Mouse (Mus musculus): ENCODE measurements at regions not wholly inside any gene's neighbourhood (a gene's known extent, or its start where the extent isn't known, plus 50 kb on each side); places are given as distances from the start of the nearest gene placed in this dataset.
A peak's percentile ranks its signal among the peaks of the same experiment; 100 is the strongest.

DNA sequence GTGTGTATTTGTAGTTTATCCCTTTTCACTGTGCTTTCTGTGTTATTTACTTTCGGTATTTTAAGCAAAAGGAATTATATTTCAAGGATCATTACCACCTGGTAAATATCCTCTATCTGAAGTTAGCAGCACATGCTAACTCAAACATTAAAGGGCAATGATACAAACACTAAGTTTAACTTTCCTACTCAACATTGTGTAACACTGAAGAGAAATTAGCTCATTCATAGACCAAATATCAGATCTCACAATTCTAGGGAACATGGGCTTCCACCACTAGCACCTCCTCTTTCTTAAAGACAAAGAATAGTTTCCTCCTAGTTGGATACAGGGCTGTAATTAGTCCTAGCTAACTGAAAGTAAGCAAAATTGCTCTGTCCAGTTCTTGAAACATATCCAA is 377.4 kb downstream of the Kcnj2 start:
- no peak for DNase-seq (ENCODE audit: low spot score in 2 of 2)

DNA sequence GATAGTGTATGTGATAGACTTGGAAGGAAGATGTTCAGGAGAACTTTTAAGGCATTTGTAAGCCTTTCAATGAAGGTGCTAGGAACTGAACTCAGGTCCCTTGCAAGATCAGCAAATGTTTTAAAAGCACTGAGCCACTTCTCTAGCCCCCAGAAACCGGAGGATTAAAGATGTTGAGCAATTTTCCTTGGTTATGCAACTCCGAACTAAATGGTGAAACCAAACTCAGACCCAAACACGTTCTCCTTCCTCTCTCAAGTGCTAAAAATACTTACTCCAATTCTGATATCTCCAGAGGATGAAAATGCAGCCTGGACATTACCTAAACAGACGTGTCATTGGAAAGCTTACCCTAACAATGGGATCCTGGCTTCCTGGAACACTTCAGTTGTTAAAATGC is 378.8 kb downstream of the Kcnj2 start:
- DNase-seq (ENCODE audit: low spot score in 2 of 2): peak in 1 of 2 experiments; percentile 3

DNA sequence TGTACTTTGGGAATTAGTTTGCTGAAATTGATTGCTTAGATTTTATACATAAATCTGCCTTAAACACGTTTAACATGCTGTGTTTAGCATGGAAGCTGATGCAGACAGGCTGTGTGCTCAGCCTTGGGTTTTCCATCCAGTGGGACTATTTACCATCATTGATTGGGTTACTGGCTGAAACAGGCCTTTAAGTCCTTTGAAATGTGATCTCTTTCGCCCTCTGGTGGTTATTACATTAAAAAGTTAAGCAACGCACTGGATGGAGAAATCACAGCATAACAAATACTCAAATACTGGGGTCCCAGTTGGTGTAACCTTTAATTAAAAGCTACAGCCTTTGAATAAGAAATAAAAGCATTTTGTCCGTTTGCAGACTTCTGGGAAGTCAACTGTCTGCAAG is 379.8 kb downstream of the Kcnj2 start:
- no peak for DNase-seq (ENCODE audit: low spot score in 2 of 2)

GRCm38 (mm10) chr11:111450811-111451494 is 385.0 kb downstream of the Kcnj2 start:
- DNase-seq (ENCODE audit: low spot score in 2 of 2): no peak

- DNase-seq (ENCODE audit: low spot score in 2 of 2): no peak
Measured at GRCm38 (mm10) chr11:111460046-111460445, 394.1 kb downstream of the Kcnj2 start.

- no peak for DNase-seq (ENCODE audit: low spot score in 2 of 2)
Measured at GRCm38 (mm10) chr11:111484981-111485380, 419.0 kb downstream of the Kcnj2 start.

- DNase-seq (ENCODE audit: low spot score in 2 of 2): no peak
Measured at GRCm38 (mm10) chr11:111512471-111512870, 446.5 kb downstream of the Kcnj2 start.

- no peak for DNase-seq (ENCODE audit: low spot score in 2 of 2)
Measured at GRCm38 (mm10) chr11:111522716-111523115, 456.8 kb downstream of the Kcnj2 start.

GRCm38 (mm10) chr11:111523465-111523864 is 457.5 kb downstream of the Kcnj2 start:
- peak; percentile 11 to 30 for DNase-seq (ENCODE audit: low spot score in 2 of 2)

GRCm38 (mm10) chr11:111526010-111526742 is 460.2 kb downstream of the Kcnj2 start:
- DNase-seq (ENCODE audit: low spot score in 2 of 2): peak in 1 of 2 experiments; percentile 1

DNA sequence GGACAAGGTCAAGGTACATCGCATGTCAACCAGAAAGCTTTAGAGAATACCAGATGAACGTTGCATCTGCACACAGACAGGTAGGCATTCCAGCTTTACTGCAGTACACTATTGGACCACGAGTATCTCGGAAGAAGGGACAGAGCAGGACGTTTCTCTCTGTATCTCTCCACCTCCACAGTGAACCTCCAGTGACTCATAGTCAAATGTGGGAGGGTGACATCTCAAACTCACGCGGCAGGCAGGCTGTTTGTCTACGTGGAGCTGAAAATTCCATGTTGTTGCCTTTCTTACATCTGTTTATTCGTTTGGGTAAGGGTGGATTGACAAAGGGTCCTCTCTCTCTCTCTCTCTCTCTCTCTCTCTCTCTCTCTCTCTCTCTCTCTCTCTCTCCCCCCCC is 463.6 kb downstream of the Kcnj2 start:
- DNase-seq (ENCODE audit: low spot score in 2 of 2): no peak

GRCm38 (mm10) chr11:111530912-111531311 is 464.9 kb downstream of the Kcnj2 start:
- no peak for DNase-seq (ENCODE audit: low spot score in 2 of 2)

GRCm38 (mm10) chr11:111532457-111532856 is 466.5 kb downstream of the Kcnj2 start:
- DNase-seq (ENCODE audit: low spot score in 2 of 2): no peak

DNA sequence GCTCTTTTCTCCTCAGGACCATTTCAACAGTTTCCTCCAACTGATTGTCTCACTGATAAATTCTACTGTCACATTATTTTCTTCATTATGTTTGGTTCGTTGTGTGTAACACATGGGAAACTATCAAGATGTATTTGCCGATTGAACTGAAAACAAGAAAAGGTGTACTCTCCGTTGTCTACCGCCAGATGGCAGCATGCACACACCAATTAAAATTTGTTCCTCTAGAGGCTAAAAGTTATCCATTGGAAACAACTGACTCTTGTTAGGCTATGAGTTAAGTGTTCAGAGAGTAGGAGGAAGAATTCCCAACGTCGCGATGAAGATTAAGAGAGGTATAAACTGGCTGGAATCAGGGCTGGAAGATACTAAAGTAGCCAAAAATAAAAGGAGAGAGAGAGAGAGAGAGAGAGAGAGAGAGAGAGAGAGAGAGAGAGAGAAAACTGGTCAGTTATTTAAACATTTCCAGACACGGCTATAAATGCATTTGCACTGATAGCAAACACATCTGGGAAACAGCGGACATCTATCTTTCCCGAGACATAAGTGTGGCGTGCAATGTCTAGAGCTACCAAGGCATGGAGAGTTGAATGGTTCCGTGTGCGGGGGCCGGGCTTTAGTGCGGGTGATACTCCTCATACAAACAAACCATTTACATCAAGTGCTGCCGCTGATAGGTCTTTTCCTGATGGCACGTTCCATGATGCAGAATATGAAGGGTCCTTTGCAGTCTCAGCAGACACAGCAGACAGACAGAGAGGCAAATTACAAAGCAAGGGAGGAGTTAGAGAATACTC is 470.3 kb downstream of the Kcnj2 start:
- DNase-seq (ENCODE audit: low spot score in 2 of 2): peak in 1 of 2 experiments; percentile 3

DNA sequence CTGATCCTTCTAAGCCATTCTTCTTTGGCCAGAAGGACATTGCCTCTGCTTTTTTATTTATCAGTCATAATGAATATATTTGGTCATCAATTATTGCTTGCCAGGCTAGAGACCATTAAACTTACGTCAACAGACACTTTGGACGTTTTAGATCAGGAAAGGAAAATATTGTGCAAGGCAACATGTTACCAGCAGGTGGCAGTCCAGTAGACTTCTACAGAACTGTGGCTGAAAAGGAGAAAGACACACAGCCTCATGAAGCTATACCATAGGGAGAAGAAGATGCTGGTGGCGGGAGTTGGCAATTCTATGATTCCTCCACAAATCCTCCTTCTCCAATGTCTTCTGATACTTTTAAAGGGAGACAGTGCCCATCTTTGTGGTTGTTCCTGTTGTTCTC is 471.7 kb downstream of the Kcnj2 start:
- peak in 1 of 2 experiments; percentile 4 for DNase-seq (ENCODE audit: low spot score in 2 of 2)

DNA sequence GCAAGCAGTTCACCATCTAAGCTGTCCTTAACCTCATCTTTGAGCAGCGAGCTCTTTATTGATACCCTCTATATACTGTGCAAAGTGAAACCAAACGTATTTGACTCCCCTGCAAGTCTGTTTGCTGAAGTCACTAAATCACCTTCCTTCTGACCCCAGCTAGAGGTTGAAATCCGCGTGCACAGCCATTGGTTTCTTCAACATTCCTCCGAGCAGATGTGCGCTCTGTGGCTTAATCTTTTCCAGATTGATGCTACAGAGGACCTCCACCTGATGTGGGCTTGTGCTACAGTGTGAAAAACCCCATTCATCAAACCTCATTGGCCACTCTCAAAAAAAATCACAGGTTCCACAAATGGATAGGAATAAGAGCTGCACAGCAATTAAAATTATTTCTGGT is 474.0 kb downstream of the Kcnj2 start:
- DNase-seq (ENCODE audit: low spot score in 2 of 2): no peak

DNA sequence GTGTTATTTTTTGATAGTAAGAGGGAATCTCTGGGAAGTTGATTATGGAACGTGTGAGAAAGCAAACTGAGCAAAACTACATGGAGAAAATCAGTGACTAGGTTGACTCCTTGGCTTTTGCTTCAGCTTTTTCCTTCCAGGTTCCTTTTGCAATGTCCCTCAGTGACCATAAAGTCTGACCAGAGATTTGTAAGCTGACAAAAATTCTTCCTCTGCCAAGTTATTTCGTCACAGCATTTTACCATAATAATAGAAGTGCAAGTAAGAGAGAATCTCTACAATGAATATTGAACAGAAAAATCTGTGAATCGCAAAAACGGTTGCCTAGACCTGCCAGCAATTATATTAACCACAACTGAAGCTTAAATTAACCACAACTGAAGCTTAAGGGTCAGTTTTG is 479.3 kb downstream of the Kcnj2 start:
- DNase-seq (ENCODE audit: low spot score in 2 of 2): no peak

GRCm38 (mm10) chr11:111555131-111555530 is 489.2 kb downstream of the Kcnj2 start:
- no peak for DNase-seq (ENCODE audit: low spot score in 2 of 2)

GRCm38 (mm10) chr11:111555615-111556014 is 489.7 kb downstream of the Kcnj2 start:
- DNase-seq (ENCODE audit: low spot score in 2 of 2): no peak

GRCm38 (mm10) chr11:111558302-111559140 is 492.6 kb downstream of the Kcnj2 start:
- DNase-seq (ENCODE audit: low spot score in 2 of 2): no peak

DNA sequence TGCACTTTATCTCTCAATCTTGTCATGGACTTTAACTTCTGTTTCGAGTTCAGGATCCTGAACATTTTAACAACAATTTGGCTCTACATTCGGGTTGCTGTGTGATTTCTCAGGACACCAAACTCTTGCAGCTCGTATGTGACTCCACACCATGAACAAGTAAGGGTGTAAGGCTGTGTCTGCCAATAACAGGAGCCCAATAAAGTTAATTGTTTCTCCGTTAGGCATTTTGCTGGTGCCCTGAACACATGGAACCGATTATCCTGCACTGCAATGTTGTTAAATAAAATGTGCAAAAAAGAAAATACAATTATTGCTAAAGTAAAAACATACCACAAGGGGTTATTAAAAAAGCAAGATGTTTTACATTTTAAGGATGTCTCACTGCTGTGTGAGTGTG is 497.2 kb downstream of the Kcnj2 start:
- no peak for DNase-seq (ENCODE audit: low spot score in 2 of 2)

DNA sequence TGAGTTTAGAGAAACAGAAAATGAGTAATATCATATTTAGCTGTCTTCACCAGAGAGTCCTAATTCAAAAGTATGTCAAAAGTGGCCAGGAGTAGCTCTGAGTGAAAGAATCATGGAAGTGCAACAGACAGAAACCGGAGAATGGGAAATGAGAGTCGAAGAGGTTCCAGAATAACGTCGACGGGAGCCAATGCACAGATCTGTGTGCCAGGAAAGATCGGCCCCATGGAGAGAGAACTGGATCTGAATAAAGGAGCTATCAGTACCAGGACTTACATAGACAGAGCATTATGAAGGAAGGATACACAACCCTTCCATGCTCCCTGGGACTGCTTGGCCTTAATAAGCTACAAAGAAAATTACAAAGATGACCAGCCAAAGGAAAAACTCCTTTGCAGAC is 502.1 kb downstream of the Kcnj2 start:
- no peak for DNase-seq (ENCODE audit: low spot score in 2 of 2)
